Mouse (Mus musculus) Patski (cell line): Measurements from ENCODE around the gene Slc44a2. TPM values are rescaled to one million over a fixed set of nuclear protein-coding genes. Genes with fewer than 3 reads are reported as not detected.

Source experiments
- ATAC-seq: fragments of 100-300 bp; one replicate; pipeline ENCODE4 v1.8.0; 2021
- CTCF ChIA-PET: fragments of 350-600 bp; sonication (Branson Sonifier 250); formaldehyde crosslinking; loops from one replicate; lab custom pipeline; 2022; ENCODE audit warnings: inconsistent platforms; lab: Charles Lee
- POLR2A ChIA-PET: fragments of 350-600 bp; sonication (Branson Sonifier 250); formaldehyde crosslinking; loops from one replicate; lab custom pipeline; 2022; ENCODE audit warnings: antibody characterized with exemption, inconsistent platforms; lab: Charles Lee
- DNase-seq: peaks from one replicate; pipeline ENCODE4 v3.0.0-alpha.2; 2011; ENCODE audit warnings: low read depth, low spot score
- H3K27me3 ChIP-seq: fragments of 371-371 bp; one replicate; pipeline ENCODE4 v1.5.1; 2021
- CTCF ChIP-seq: fragments of 100-300 bp; IDR thresholded peaks from one replicate; pipeline ENCODE4 v1.5.1; 2021
- in situ Hi-C: fragments of 300-500 bp; cut with MboI; formaldehyde crosslinking; loops from 3 replicates; pipeline ENCODE4 v1.11.1; 2018; ENCODE audit warnings: low pct_unique_long_range_greater_than_20kb, mixed read lengths
- polyA plus RNA-seq: library from polyadenylated mRNA; unstranded; gene quantifications from one replicate; pipeline ENCODE4 v1.2.3, GENCODE M21; 2021

Slc44a2 gene
- polyA plus RNA-seq, result 245 TPM

- in situ Hi-C loops, result no loop called here
- no peak for TF ChIP-seq CTCF
- ATAC-seq, result peak; percentile 74
- ChIA-PET CTCF (interaction anchor here (0.6 to 3.8 kb wide), 9 partner anchors 9 to 100 kb away, joined by 3 to 19 read pairs (median 4); no protein-coding TSS in a partner anchor), POLR2A (interaction anchor here (0.7 to 2.2 kb wide), 6 partner anchors 9 to 44 kb away, joined by 3 to 13 read pairs (median 3); no protein-coding TSS in a partner anchor)
- no peak for DNase-seq
- H3K27me3 ChIP-seq, result no peaks in the 10 kb centered on the region
Measured at GRCm38 (mm10) chr9:21320619-21321512, at the start of gene Slc44a2. TSS of gene Slc44a2 (plus strand) at chr9:21320698.

GRCm38 (mm10) chr9:21272391-21272790 is 48.1 kb upstream of the Slc44a2 start:
- POLR2A ChIA-PET, result interaction anchor here (1.1 to 1.2 kb wide), 2 partner anchors 14 to 142 kb away, joined by 3 to 4 read pairs; no protein-coding TSS in a partner anchor
- no peak for TF ChIP-seq CTCF
- no peak for DNase-seq
- in situ Hi-C loops, result no loop called here
- no peaks in the 10 kb centered on the region for H3K27me3 ChIP-seq
- ATAC-seq, result no peak
- CTCF ChIA-PET, result interaction anchor here (0.9 kb wide), 1 partner anchor 13 kb away, joined by 3 read pairs; no protein-coding TSS in a partner anchor

DNA sequence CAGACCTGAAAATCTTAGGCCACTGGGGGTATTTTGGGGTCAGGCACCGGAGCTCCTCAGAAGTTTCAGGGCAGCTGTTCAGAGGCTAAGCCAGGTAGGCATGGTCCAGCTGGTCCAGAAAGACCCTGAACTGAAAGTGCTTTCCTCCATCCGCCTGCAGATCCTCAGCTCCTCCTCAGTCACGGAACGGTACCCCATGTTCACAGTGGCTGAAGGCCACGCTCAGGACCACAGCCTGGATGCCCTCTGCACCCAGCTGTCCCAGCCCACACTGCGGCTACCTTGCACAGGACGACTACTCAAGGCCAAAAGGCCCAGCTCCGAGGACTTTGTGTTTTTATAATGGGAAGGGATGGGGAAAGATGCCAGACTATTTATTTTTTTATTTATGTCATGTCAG is 47.4 kb upstream of the Slc44a2 start:
- ChIA-PET CTCF (interaction anchor here (0.9 kb wide), 1 partner anchor 14 kb away, joined by 3 read pairs; no protein-coding TSS in a partner anchor), POLR2A (interaction anchor here (0.9 to 1.2 kb wide), 3 partner anchors 13 to 141 kb away, joined by 3 to 10 read pairs (median 4); no protein-coding TSS in a partner anchor)
- no peak for TF ChIP-seq CTCF
- DNase-seq (no peak), ATAC-seq (no peak)
- in situ Hi-C loops, result no loop called here
- H3K27me3 ChIP-seq, result no peaks in the 10 kb centered on the region

DNA sequence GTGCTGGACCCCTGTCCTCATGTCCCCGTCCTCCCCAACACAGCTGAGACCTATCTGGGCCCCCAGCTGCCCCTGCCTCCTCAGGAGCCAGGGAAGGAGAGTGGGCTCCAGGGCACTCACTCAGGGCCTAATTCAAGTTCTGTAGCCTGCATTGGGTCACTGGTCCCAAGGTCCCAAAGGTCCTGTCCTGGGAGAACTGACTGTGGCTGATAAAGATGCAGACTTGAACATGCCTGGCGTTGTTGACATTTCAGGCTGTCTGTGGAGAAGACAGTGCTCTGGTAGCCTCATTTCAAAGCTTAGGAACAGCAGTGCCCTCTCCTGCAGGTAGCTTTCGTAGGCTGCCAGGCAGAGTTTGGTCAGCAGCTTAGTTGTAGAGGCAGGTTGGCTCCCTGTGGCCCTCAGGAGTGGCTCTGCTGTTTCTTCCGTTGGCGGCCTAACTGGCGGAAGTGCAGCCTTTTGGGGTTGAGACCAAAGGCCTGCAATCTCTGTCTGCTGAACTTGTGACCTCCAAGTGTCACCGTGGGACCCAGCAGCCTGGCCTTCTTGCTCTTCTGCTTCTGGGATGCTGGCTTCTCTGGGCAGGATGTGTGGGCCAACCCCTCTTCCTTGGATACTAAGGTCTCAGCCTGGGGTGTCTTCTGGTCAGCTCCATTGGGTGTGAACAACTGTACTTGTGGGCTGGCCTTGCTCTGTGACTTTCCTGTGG is 46.8 kb upstream of the Slc44a2 start:
- ChIA-PET CTCF (interaction anchor here (0.9 to 1.8 kb wide), 3 partner anchors 14 to 83 kb away, joined by 3 to 4 read pairs (median 3); no protein-coding TSS in a partner anchor), POLR2A (interaction anchor here (0.9 to 1.1 kb wide), 3 partner anchors 9 to 17 kb away, joined by 3 to 10 read pairs (median 4); partner anchors contain the start of gene Atg4d)
- ATAC-seq (no peak), DNase-seq (no peak)
- no peak for TF ChIP-seq CTCF
- in situ Hi-C loops, result no loop called here
- no peaks in the 10 kb centered on the region for H3K27me3 ChIP-seq

GRCm38 (mm10) chr9:21274336-21274735 is 46.2 kb upstream of the Slc44a2 start:
- POLR2A ChIA-PET, result interaction anchor here (1.0 kb wide), 1 partner anchor 10 kb away, joined by 3 read pairs; the partner anchor contains the start of gene Atg4d
- ATAC-seq (no peak), DNase-seq (no peak)
- CTCF ChIA-PET, result interaction anchor here (0.6 to 1.8 kb wide), 3 partner anchors 34 to 221 kb away, joined by 3 to 4 read pairs (median 3); no protein-coding TSS in a partner anchor
- in situ Hi-C loops, result no loop called here
- TF ChIP-seq CTCF, result no peak
- H3K27me3 ChIP-seq, result no peaks in the 10 kb centered on the region

- ChIA-PET POLR2A (interaction anchor here (1.0 kb wide), 1 partner anchor 10 kb away, joined by 3 read pairs; the partner anchor contains the start of gene Atg4d), CTCF (interaction anchor here (1.5 to 1.8 kb wide), 2 partner anchors 34 to 82 kb away, joined by 3 to 4 read pairs; no protein-coding TSS in a partner anchor)
- no peak for TF ChIP-seq CTCF
- ATAC-seq (no peak), DNase-seq (no peak)
- H3K27me3 ChIP-seq, result no peaks in the 10 kb centered on the region
- in situ Hi-C loops, result no loop called here
Measured at GRCm38 (mm10) chr9:21275013-21275710, 45.3 kb upstream of the Slc44a2 start.

DNA sequence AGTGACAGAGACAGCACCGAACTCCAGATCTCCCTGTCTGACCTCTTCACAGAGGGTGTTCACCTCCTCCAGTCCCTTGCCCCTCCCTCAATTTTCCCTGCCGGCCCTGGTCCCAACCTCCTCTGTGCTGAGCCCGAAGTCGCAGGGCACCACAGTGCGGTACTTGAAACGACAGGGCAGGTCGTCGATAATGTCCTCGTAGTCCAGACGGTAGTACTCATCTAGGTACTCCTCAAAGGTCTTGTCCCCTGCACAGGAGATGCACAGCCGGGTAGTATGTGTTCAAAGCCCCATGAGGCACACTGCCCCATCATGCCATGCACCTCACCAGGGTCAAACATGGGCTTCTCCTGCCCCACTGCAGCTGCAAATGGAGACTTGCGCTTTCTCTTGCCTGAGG is 44.8 kb upstream of the Slc44a2 start:
- TF ChIP-seq CTCF, result no peak
- CTCF ChIA-PET, result interaction anchor here (1.8 kb wide), 1 partner anchor 81 kb away, joined by 4 read pairs; no protein-coding TSS in a partner anchor
- POLR2A ChIA-PET, result interaction anchor here (1.2 kb wide), 1 partner anchor 10 kb away, joined by 4 read pairs; no protein-coding TSS in a partner anchor
- in situ Hi-C loops, result no loop called here
- DNase-seq (no peak), ATAC-seq (no peak)
- no peaks in the 10 kb centered on the region for H3K27me3 ChIP-seq

- ATAC-seq (no peak), DNase-seq (no peak)
- H3K27me3 ChIP-seq, result no peaks in the 10 kb centered on the region
- no peak for TF ChIP-seq CTCF
- in situ Hi-C loops, result no loop called here
- CTCF ChIA-PET, result interaction anchor here (1.5 kb wide), 1 partner anchor 8 kb away, joined by 4 read pairs; no protein-coding TSS in a partner anchor
- POLR2A ChIA-PET, result interaction anchor here (1.2 to 1.4 kb wide), 2 partner anchors 9 to 10 kb away, joined by 3 to 4 read pairs; no protein-coding TSS in a partner anchor
Measured at GRCm38 (mm10) chr9:21276307-21276706, 44.2 kb upstream of the Slc44a2 start.

DNA sequence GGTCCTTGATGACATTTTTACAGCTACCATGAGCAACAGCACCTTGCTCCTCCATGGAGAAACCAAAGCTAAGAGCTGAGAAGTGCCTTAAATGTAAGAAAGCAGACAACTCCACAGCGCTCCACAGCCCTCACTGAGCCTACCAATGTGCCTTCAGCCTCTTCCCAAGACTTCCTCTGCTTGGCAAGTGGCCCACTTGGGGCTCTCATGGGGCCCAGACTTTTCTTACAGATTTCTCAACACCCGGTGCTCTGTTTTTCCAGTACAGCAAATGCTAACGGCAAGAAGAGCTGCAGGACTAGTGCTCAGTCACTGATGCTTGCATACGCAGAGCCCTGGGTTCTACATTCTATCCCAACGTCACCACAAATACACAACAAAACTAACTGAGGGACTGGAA is 42.7 kb upstream of the Slc44a2 start:
- ChIA-PET CTCF (interaction anchor here (1.5 kb wide), 1 partner anchor 10 kb away, joined by 4 read pairs; no protein-coding TSS in a partner anchor), POLR2A (no interaction called here)
- no peak for ATAC-seq
- no peak for TF ChIP-seq CTCF
- H3K27me3 ChIP-seq, result no peaks in the 10 kb centered on the region
- DNase-seq, result no peak
- in situ Hi-C loops, result no loop called here
